Mouse (Mus musculus) liver, postnatal 0 days (tissue): ENCODE data around the gene Ech1. TPM values are rescaled to one million over a fixed set of nuclear protein-coding genes. Genes with fewer than 3 reads are reported as not detected.

ENCODE experiments used
- ATAC-seq: fragments of 200-750 bp; cut with Nextera tagmentation; 2 replicates; pipeline ENCODE4 v1.8.0; 2017; ENCODE audit warnings: mild to moderate bottlenecking, moderate library complexity
- DNase-seq: peaks from one replicate; pipeline ENCODE4 v3.0.0-alpha.2; 2016
- H3K27ac ChIP-seq: fragments of 300-500 bp; sonication (generic); 2 replicates; pipeline ENCODE4 v1.5.1; 2014; ENCODE audit warnings: antibody characterized with exemption, moderate library complexity, mild to moderate bottlenecking, low read depth
- H3K27me3 ChIP-seq: fragments of 300-500 bp; sonication (generic); 2 replicates; pipeline ENCODE4 v1.6.1; 2014; ENCODE audit warnings: low read length, control low read depth, mixed read lengths; ENCODE audit not compliant: insufficient read depth
- H3K36me3 ChIP-seq: fragments of 300-500 bp; sonication (generic); replicated peaks from 2 replicates; pipeline ENCODE4 v1.6.1; 2014; ENCODE audit warnings: mild to moderate bottlenecking, control low read depth, low read length, moderate library complexity, mixed read lengths; ENCODE audit not compliant: insufficient read depth
- H3K4me1 ChIP-seq: fragments of 300-500 bp; sonication (generic); 2 replicates; pipeline ENCODE4 v1.6.1; 2014; ENCODE audit warnings: antibody characterized with exemption, mild to moderate bottlenecking, control low read depth; ENCODE audit not compliant: insufficient read depth
- H3K4me2 ChIP-seq: fragments of 300-500 bp; sonication (generic); 2 replicates; pipeline ENCODE4 v1.6.1; 2014; ENCODE audit warnings: low read depth, mild to moderate bottlenecking, low read length, moderate library complexity, mixed read lengths
- H3K4me3 ChIP-seq: fragments of 300-500 bp; sonication (generic); 2 replicates; pipeline ENCODE4 v1.5.1; 2014; ENCODE audit warnings: low read depth, low read length
- H3K9ac ChIP-seq: fragments of 300-500 bp; sonication (generic); replicated peaks from 2 replicates; pipeline ENCODE4 v1.6.1; 2014; ENCODE audit warnings: mild to moderate bottlenecking, moderate library complexity
- H3K9me3 ChIP-seq: fragments of 300-500 bp; sonication (generic); 2 replicates; pipeline ENCODE4 v1.6.1; 2016; ENCODE audit warnings: mild to moderate bottlenecking, control low read depth, low read length, mixed read lengths
- CTCF ChIP-seq: sonication (generic); IDR thresholded peaks from 2 replicates; pipeline ENCODE4 v1.5.1; 2016; ENCODE audit warnings: antibody characterized with exemption, low read depth
- EP300 ChIP-seq: IDR thresholded peaks from 2 replicates; pipeline ENCODE4 v1.6.1; 2016; ENCODE audit warnings: antibody characterized with exemption, low read depth, mild to moderate bottlenecking
- WGBS: fragments of 180-500 bp; shearing (Covaris S2); extraction: QIAGEN DNeasy Blood & Tissue Kit; methylation state at CpG from one replicate; pipeline ENCODE4 v1.1.7; 2014; ENCODE audit not compliant: insufficient replicate concordance; 5-methylcytosine and 5-hydroxymethylcytosine counted together
- polyA plus RNA-seq: library from polyadenylated mRNA; unstranded; fragments of >200 nt; fragmentation: Nextera tagmentation; extraction: Ambion mirVana; gene quantifications from 2 replicates; pipeline ENCODE4 v1.2.1, GENCODE M21; 2015

Ech1 gene
- polyA plus RNA-seq, 1 experiment from 2014 or later: 566 TPM

DNA sequence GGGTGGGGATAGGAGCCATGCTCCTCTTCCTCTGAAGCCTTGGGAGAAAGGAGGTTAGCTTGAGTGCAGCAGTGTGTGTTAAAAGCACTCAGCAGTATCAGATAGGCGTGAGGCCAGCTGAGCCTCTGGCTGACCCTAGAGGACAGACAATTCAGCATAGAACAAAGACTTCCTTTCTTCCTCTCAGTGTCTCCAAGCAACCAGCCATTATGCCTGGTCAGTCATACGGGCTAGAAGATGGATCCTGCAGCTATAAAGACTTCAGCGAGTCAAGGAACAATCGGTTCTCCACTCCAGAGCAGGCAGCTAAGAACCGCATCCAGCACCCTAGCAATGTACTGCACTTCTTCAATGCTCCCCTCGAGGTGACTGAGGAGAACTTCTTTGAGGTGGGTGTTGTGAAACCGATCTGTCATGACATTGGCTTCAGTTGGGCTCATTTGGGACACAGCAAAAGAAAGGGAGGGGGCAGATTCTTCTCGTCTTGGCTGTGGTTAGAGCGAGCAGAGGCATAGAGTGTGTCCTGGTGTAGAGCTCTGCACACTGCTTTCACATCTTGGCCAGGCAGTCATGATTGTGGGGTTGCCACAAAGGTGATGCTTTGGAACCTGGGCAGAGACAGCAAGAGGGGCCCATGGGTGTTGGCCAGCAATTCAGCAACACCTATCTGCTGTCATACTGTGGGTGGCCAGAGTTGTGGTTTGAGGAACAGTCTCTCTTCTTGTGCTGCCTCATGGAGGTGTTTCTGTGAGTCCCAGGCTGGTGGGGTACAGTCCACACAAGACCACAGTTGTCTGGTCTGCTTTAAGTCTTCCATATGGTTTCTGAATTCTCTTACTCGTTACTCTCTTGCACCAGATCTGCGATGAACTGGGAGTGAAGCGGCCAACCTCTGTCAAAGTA is 4.4 kb upstream of the Ech1 start:
- H3K27me3 ChIP-seq: no peaks in the 10 kb centered on the region
- H3K4me1 ChIP-seq: peaks cover 43% of the 10 kb centered on the region
- H3K4me2 ChIP-seq: no peak overlapping the region
- ATAC-seq (no peak), DNase-seq (no peak)
- H3K9me3 ChIP-seq: no peaks in the 10 kb centered on the region
- H3K4me3 ChIP-seq: no peak overlapping the region
- 72% methylated on average over 12 of the region's 12 CpGs for WGBS
- peak overlapping the region; percentile 34 for H3K27ac ChIP-seq
- H3K9ac ChIP-seq: no peak overlapping the region
- peaks cover 73% of the 10 kb centered on the region for H3K36me3 ChIP-seq
- no peak for TF ChIP-seq CTCF
- TF ChIP-seq EP300: no peak

- peaks cover 47% of the 10 kb centered on the region for H3K4me1 ChIP-seq
- no peak overlapping the region for H3K4me2 ChIP-seq
- peak overlapping the region; percentile 34; the same call in 1 of the 2 replicates for H3K27ac ChIP-seq
- H3K27me3 ChIP-seq: no peaks in the 10 kb centered on the region
- TF ChIP-seq CTCF (no peak), EP300 (no peak)
- H3K9ac ChIP-seq: no peak overlapping the region
- H3K36me3 ChIP-seq: peaks cover 66% of the 10 kb centered on the region
- peak; percentile 31 for ATAC-seq
- WGBS: 56% methylated on average over 10 of the region's 10 CpGs
- peak; percentile 72 for DNase-seq
- H3K9me3 ChIP-seq: no peaks in the 10 kb centered on the region
- H3K4me3 ChIP-seq: no peak overlapping the region
Measured at GRCm38 (mm10) chr7:28821261-28821831, 3.7 kb upstream of the Ech1 start.

DNA sequence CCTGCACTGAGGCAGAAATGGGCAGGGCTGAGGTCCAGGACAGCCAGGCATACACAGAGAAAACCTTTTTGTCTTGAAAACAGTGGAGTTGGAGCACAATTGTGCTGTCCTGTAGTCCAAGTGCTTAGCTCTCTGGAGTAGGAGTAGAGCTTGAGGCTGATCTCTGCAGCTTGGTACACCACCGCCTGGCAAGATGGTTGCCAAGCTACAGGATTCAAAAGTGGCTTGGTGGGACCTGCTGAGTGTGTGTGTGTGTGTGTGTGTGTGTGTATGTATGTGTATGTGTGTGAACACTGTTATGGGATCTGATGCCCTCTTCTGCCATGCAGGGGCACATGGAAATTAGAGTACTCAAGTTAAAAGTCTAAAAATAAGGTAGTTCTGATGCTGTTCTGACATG is 2.5 kb upstream of the Ech1 start:
- no peak overlapping the region for H3K9ac ChIP-seq

GRCm38 (mm10) chr7:28822993-28823903 is 1.8 kb upstream of the Ech1 start:
- Histone ChIP-seq H3K4me2 (no peak overlapping the region), H3K27ac (peak overlapping the region; percentile 92), H3K9me3 (no peaks in the 10 kb centered on the region), H3K36me3 (peaks cover 47% of the 10 kb centered on the region), H3K4me1 (peaks cover 44% of the 10 kb centered on the region), H3K9ac (no peak overlapping the region), H3K4me3 (no peak overlapping the region), H3K27me3 (no peaks in the 10 kb centered on the region)
- DNase-seq (no peak), ATAC-seq (no peak)
- 52% methylated on average over 10 of the region's 10 CpGs for WGBS
- TF ChIP-seq CTCF: no peak
- TF ChIP-seq EP300: no peak

More for the DNA sequence above, 2.5 kb upstream of the Ech1 start:
- DNase-seq (no peak), ATAC-seq (no peak)
- peak overlapping the region; percentile 92 for H3K27ac ChIP-seq
- TF ChIP-seq CTCF: no peak
- no peak for TF ChIP-seq EP300
- peaks cover 45% of the 10 kb centered on the region for H3K4me1 ChIP-seq
- no peak overlapping the region for H3K4me2 ChIP-seq
- no peaks in the 10 kb centered on the region for H3K27me3 ChIP-seq
- WGBS: 50% methylated on average over 1 of the region's 1 CpGs
- no peak overlapping the region for H3K4me3 ChIP-seq
- H3K36me3 ChIP-seq: peaks cover 54% of the 10 kb centered on the region
- no peaks in the 10 kb centered on the region for H3K9me3 ChIP-seq

GRCm38 (mm10) chr7:28823932-28824331 is 1.1 kb upstream of the Ech1 start:
- no peak for DNase-seq
- peaks cover 40% of the 10 kb centered on the region for H3K4me1 ChIP-seq
- WGBS: 44% methylated on average over 2 of the region's 2 CpGs
- TF ChIP-seq CTCF (no peak), EP300 (no peak)
- no peaks in the 10 kb centered on the region for H3K9me3 ChIP-seq
- no peak overlapping the region for H3K9ac ChIP-seq
- H3K4me2 ChIP-seq: no peak overlapping the region
- no peak for ATAC-seq
- H3K36me3 ChIP-seq: peaks cover 44% of the 10 kb centered on the region
- H3K4me3 ChIP-seq: no peak overlapping the region
- H3K27me3 ChIP-seq: no peaks in the 10 kb centered on the region
- H3K27ac ChIP-seq: peak overlapping the region; percentile 92
